Mouse (Mus musculus) gastrocnemius, postnatal 36 days (tissue): ENCODE results near the gene Hfe. TPM values are rescaled to one million over a fixed set of nuclear protein-coding genes. Genes with fewer than 3 reads are reported as not detected.
"Not testable (repeated sequence)": the region's sequence is repeated elsewhere in the genome, so short reads cannot be mapped to it uniquely, and the experiment has no call there.

Experiments used
- DNase-seq, 2 experiments: peaks; one replicate each; pipeline ENCODE4 v3.0.0; 2022
- intact Hi-C: fragments of 180-260 bp; cut with DNase I; formaldehyde crosslinking; loops from one replicate; pipeline ENCODE4 v1.15.1; 2025
- total RNA-seq, 2 experiments: library from RNA; stranded (reverse); gene quantifications; 2 replicates each; pipeline ENCODE4 v1.2.3; 2021

Gene Hfe
- total RNA-seq, 2 experiments from 2014 or later = 17.6 to 27.0 TPM

- DNase-seq = no peak
- intact Hi-C loops = no loop called here
These were observed 18.0 kb upstream of the Hfe start for GRCm38 (mm10) chr13:23728472-23729191.

GRCm38 (mm10) chr13:23725213-23725612, 14.6 kb upstream of the Hfe start:
- intact Hi-C loops = no loop called here
- no peak for DNase-seq

- no peak for DNase-seq
- intact Hi-C loops = no loop called here
These were observed 13.6 kb upstream of the Hfe start for GRCm38 (mm10) chr13:23724239-23724638.

GRCm38 (mm10) chr13:23717593-23718245, 7.1 kb upstream of the Hfe start:
- DNase-seq, intact Hi-C loops: not testable (repeated sequence)

GRCm38 (mm10) chr13:23717176-23717575, 6.5 kb upstream of the Hfe start:
- DNase-seq = no peak
- intact Hi-C loops = no loop called here

- DNase-seq = no peak
- intact Hi-C loops = no loop called here
These were observed 5.8 kb upstream of the Hfe start for GRCm38 (mm10) chr13:23716261-23717042.

- intact Hi-C loops = no loop called here
- no peak for DNase-seq
These were observed 810 bp downstream of the Hfe start for GRCm38 (mm10) chr13:23709714-23710373.

GRCm38 (mm10) chr13:23708654-23709053, 2.0 kb downstream of the Hfe start:
- intact Hi-C loops = no loop called here
- DNase-seq = no peak

GRCm38 (mm10) chr13:23708041-23708440, 2.6 kb downstream of the Hfe start:
- intact Hi-C loops = no loop called here
- DNase-seq = no peak

- intact Hi-C loops = no loop called here
- DNase-seq = no peak
These were observed 3.9 kb downstream of the Hfe start for GRCm38 (mm10) chr13:23706771-23707170.

GRCm38 (mm10) chr13:23705751-23706356, 4.8 kb downstream of the Hfe start:
- intact Hi-C loops = no loop called here
- no peak for DNase-seq

GRCm38 (mm10) chr13:23702801-23703200, 7.9 kb downstream of the Hfe start:
- DNase-seq, intact Hi-C loops: not testable (repeated sequence)

- DNase-seq = no peak
- intact Hi-C loops = no loop called here
These were observed 8.4 kb downstream of the Hfe start for GRCm38 (mm10) chr13:23702220-23702619.

GRCm38 (mm10) chr13:23700786-23701520, 9.7 kb downstream of the Hfe start:
- intact Hi-C loops = loop anchor here (1.0 kb wide), 1 partner anchor 31 kb away; no protein-coding TSS in a partner anchor

GRCm38 (mm10) chr13:23699767-23700166, 10.9 kb downstream of the Hfe start:
- intact Hi-C loops = loop anchor here (5.0 kb wide), 1 partner anchor 77 kb away; the partner anchor contains the start of genes Hist1h1e and Hist1h2be
- DNase-seq = no peak

More at GRCm38 (mm10) chr13:23700786-23701520, 9.7 kb downstream of the Hfe start:
- DNase-seq = peak; percentile 24 to 51

GRCm38 (mm10) chr13:23698996-23699395, 11.7 kb downstream of the Hfe start:
- DNase-seq = no peak
- intact Hi-C loops = loop anchor here (5.0 kb wide), 1 partner anchor 77 kb away; the partner anchor contains the start of genes Hist1h1e and Hist1h2be

- DNase-seq = peak; percentile 96 to 98
- intact Hi-C loops = loop anchor here (5.0 kb wide), 1 partner anchor 76 kb away; the partner anchor contains the start of genes Hist1h1e and Hist1h2be
These were observed 12.4 kb downstream of the Hfe start, which contains the start of gene Hist1h4c for GRCm38 (mm10) chr13:23698300-23698693. Gene Hist1h4c, minus strand, starts transcription at chr13:23698454.

- no peak for DNase-seq
- intact Hi-C loops = loop anchor here (5.0 kb wide), 1 partner anchor 75 kb away; the partner anchor contains the start of genes Hist1h1e and Hist1h2be
These were observed 13.0 kb downstream of the Hfe start for GRCm38 (mm10) chr13:23697491-23698299.
